ENCODE assay signal across 14 mouse cellular contexts in genomic region chr3:84820654-84821201, GRCm38 (mm10).
"Had no signal": no experiment of that assay in that cellular context is flagged by ENCODE, and none has a peak within 500 bp of the region (broad histone marks: within the 10 kb centered on the region; RNA-seq: fewer than 3 reads in every experiment).

No protein-coding gene starts in this region.

- H3K27ac ChIP-seq: kidney, postnatal 0 days; liver, embryonic 13.5 days; neural tube, embryonic 13.5 days had no signal

- DNase-seq: kidney, adult 2 months; kidney, postnatal 25 days; liver, embryonic 13.5 days; lung, adult 2 months; lung, postnatal 14 days; lung, postnatal 4 days; midbrain, embryonic 14.5 days; retina, postnatal 1 day; right cerebral cortex, postnatal 25 days; spleen, adult 18-20 months; thymus, adult 18-20 months; thymus, postnatal 36 days had no signal

- H3K4me3 ChIP-seq: liver, embryonic 13.5 days; neural tube, embryonic 13.5 days had no signal
